Mouse (Mus musculus): ENCODE data around the gene Gm36028. TPM values are rescaled to one million over a fixed set of nuclear protein-coding genes. Genes with fewer than 3 reads are reported as not detected.

Gm36028 gene
- total RNA-seq (2021) = under 1 TPM; 0.25 to 0.28 TPM
- long read RNA-seq, experiment 1 = 0 reads
- long read RNA-seq, experiment 2 = 0 reads

DNA sequence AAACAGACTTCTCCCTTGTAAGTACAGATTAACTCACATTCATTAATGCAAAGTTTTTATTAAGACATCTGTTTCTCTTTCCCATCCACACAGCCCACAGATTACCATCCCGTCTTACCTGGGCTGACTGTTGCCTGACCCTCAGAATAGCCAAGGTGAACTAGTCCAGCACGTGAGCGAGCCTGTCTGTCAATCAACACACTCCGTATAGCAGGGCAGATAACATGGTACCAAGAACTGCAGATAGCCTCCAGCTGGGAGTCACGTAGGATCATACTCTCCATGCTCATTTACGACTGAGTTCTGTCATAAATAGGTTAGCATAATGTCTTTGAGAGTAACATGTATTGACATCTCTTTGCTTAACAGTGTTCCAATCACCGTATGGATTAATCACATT is at the start of gene Gm36028:
Gene Gm36028 (minus strand): TSS at position 118 of the 400 bp plus-strand sequence.
- DNase-seq (ENCODE audit: low spot score in 2 of 2) = no peak

DNA sequence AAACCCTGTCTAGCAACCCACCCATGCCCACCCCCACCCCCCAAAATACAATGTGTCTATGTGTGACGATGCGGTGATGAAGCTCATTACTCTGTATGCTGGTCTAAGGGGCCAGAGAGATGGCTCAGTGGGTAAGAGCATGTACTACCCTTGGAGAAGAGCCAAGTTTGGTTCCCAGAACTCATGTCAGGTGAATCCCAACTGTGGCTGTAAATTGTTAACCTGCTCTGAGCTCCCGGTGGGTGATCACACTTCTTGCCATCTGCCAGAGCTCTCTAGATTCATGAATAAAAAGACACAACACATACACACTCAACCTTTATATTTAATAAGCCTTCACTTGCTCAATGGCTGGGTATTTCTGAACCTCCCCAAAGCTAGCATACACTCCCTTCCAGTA is 45.5 kb upstream of the Gm36028 start:
- no peak for DNase-seq (ENCODE audit: low spot score in 2 of 2)

DNA sequence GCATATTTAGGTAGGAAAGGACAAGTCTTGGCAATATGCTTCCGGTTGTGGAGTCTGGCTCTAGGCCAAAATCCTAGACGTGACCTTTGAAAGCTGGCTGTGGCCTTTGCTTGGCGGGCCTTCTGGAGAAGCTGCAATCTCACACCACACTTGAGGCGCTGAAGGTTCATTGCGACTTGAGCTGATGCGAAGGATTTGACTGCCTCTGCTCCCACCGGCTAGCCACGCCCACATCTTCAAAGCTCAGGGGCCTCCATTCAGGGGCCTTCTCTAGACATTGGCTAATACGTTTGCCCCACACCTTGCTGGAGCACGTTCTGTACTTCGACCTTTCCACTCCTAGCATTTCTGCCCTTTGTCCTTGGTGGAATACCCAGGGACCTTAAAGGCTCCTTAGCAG is 40.4 kb upstream of the Gm36028 start:
- no peak for DNase-seq (ENCODE audit: low spot score in 2 of 2)

DNA sequence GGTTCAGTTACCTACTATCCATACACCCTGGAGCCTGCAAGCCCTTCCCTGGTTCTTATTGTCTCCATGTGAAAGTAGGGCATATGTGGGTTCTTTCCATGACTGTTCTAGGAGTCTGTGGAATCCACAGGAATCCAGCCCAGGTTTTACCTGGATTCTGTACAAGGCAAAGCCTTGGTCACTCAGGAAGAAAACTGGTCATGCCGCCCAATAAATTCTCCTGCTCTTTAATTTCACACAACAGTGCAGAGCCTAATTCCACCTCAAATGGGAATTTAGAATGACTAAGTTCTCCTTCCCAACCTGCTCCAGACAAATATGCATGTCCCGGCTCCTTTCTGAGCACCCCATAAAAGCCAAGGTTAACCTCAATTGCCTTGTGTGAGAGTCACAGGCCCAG is 38.4 kb upstream of the Gm36028 start:
- DNase-seq (ENCODE audit: low spot score in 2 of 2) = no peak

DNA sequence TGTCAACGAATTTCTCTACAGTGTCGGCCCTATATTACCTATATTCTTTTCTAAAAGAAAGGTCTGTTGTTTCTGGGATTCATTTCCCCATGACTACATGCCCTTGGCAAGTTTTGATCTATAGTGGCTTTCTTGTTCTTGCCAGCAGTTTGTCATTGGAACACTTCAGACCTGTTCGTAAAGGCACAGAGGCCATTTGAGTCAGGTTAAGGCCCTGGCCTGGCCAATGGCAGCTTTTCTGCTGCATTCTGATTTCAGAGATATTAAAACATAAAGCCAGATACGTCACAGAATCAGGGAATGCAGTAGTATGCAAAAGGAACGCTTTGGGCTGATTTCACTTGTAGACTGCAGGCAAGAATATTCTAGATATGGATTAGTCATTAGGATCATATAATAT is 37.8 kb upstream of the Gm36028 start:
- DNase-seq (ENCODE audit: low spot score in 2 of 2) = no peak

- no peak for DNase-seq (ENCODE audit: low spot score in 2 of 2)
Observed at GRCm38 (mm10) chr16:37893942-37894341, 33.0 kb upstream of the Gm36028 start.

GRCm38 (mm10) chr16:37893381-37893780 is 32.4 kb upstream of the Gm36028 start:
- DNase-seq (ENCODE audit: low spot score in 2 of 2) = no peak

GRCm38 (mm10) chr16:37892667-37893066 is 31.7 kb upstream of the Gm36028 start:
- no peak for DNase-seq (ENCODE audit: low spot score in 2 of 2)

DNA sequence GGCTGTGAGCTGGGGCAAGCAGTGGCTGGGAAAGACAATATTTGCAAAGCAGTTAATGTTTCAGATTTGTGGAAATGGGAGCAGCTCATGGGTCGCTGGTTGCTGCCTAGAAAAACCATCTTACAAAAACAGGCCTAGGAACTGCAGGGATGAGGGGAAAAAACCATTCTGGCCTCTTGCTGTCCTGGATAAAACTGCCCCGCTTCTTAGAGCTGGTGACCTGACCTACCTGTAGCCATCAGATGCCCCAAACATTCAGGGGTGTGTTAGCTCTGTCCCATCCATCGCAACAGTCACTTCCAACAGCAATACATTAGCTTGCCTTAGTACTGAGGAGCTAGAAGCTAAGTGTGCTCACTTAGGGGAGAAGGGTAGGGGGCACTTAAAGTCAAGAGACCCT is 28.0 kb upstream of the Gm36028 start:
- no peak for DNase-seq (ENCODE audit: low spot score in 2 of 2)

DNA sequence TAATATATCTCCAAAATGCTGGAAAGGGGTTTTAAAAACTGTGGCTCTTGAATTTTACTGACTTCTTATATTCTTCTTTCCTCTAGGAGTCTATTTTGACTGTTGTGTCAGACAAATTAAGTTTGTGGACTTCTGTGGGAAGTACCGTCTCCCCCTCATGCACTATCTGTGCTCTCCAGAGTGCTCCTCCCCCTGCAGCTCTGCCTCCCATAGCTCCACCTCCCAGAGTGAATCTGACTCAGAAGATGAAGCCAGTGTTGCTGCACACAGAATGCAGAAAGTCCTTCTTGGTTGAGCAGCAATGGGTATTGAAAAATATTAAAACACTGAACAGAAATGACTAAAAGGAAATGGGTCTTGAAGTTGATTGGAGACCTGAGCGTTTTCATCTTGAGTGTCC is 20.2 kb upstream of the Gm36028 start:
- DNase-seq (ENCODE audit: low spot score in 2 of 2) = no peak

DNA sequence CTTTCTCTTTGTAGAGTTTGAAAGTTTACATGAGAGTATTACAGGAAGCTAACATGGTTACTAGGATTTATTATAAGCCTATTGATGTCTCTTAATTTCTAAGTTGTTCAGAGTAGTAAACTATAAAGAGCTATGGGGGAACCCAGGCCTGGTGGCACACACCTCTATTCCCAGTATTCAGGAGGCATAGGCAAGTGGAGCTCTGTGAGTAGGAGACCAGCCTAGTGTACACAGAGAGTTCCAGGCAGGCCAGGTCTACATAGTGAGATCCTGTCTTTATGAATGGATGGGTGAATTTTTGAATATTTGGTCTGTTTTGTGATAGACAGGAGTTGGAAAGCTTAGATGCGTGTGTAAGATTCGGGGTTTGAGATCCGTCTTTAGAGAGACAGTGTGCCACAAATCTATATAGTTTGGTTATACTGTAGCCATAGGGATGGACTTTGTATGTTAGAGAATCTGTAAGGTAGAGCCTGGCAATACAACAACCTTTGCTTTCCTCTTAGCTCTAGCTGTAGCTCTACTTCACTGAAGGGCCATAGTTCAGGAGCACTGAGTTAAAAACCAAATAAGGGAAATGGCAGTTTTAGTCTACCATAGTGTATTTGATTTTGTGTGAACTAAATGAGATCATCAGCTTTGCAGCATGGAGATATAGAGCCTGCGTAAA is 18.9 kb upstream of the Gm36028 start:
- no peak for DNase-seq (ENCODE audit: low spot score in 2 of 2)

- DNase-seq (ENCODE audit: low spot score in 2 of 2) = no peak
Observed at GRCm38 (mm10) chr16:37878951-37879505, 18.1 kb upstream of the Gm36028 start.

DNA sequence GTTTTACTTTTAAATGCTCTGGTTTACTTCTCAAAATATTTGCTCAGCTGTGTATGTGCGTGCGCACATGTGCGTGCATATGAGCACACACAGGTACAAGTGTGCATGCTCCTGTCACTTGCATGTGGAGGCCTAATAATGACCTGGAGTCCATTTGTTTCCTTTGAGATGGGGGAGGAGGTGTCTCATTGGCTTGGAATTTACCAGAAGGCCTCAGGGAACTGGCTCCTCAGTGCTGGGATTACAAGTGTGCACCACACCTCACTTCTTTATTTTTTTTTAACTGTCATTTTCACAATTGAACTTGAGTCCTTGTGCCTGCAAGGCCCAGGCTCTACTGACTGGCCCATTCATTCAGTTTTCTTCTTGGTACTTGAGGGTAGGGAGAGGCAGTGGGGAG is 16.5 kb upstream of the Gm36028 start:
- no peak for DNase-seq (ENCODE audit: low spot score in 2 of 2)

GRCm38 (mm10) chr16:37874501-37875235 is 13.7 kb upstream of the Gm36028 start:
- DNase-seq (ENCODE audit: low spot score in 2 of 2) = no peak

GRCm38 (mm10) chr16:37871112-37871715 is 10.3 kb upstream of the Gm36028 start:
- peak in 1 of 2 experiments; percentile 29 for DNase-seq (ENCODE audit: low spot score in 2 of 2)

DNA sequence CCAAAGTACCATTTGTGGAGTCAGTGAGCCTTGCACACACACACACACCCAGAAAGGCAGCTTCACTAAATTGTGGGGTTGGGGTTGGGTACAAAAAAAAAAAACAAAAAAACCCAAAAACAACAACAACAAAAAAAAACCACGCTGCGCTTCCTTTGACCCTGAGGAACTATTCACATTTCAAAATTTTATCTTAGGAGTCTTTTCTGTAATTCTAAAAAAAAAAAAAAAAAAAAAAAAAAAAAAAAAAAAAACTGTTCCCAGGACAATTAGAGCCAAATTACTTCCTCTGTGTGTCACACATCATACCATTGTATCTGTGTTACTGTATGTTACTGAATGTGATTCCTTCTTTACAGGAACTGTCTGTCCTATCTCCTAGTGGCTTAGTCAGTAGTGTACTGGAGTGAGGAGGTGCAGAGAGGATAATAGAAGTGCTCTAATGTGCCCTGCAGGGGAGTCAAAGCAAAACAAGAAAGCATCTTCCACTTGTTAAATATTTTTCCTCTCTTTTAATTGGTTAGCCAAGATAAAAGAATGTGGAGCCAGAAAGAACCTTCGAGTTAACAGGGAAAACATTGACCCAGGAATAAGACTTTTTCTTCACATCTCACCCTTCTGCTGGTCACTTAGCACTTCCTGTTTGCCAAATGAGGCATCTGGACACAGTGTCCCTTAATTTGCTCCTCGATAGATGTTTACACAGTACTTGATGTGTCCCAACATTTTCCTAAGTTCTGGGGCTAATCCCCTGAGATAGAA is 8.7 kb upstream of the Gm36028 start:
- no peak for DNase-seq (ENCODE audit: low spot score in 2 of 2)

GRCm38 (mm10) chr16:37868506-37869469 is 7.8 kb upstream of the Gm36028 start:
- DNase-seq (ENCODE audit: low spot score in 2 of 2) = peak in 1 of 2 experiments; percentile 20

GRCm38 (mm10) chr16:37867791-37868505 is 7.0 kb upstream of the Gm36028 start, which contains the start of gene Lrrc58:
Gene Lrrc58, plus strand, starts transcription at chr16:37868389.
- DNase-seq (ENCODE audit: low spot score in 2 of 2) = peak; percentile 66 to 72

DNA sequence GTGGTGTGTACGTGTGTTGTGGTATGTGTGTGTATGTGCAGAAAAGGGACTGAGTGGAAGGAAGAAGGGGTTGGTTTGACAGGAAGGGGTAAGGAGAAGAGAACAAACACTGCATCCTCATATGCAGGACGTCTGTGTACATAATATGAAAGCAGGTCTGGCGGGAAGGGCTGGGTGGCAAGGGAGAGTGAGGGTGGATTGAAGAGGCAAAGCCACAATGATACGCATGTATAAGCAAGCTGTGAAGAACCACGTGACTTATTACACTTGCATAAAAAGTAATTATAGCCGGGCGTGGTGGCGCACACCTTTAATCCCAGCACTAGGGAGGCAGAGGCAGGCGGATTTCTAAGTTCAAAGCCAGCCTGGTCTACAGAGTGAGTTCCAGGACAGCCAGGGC is 4.9 kb upstream of the Gm36028 start:
- no peak for DNase-seq (ENCODE audit: low spot score in 2 of 2)

All from adrenal gland, postnatal 4 days (tissue).